8 mouse cellular contexts compared by ENCODE assay signal in genomic region chr4:74251348-74252244, GRCm38 (mm10). TPM values are rescaled to one million over a fixed set of nuclear protein-coding genes. Genes with fewer than 3 reads are reported as not detected.
DNase-seq lines count a peak whose midpoint lies in the region; ATAC-seq lines count a peak whose summit lies in the region.

No protein-coding gene starts in this region.

- ATAC-seq in megakaryocyte progenitor cell, adult 5-6 weeks (replicated peaks; ENCODE audit: poor library complexity) = peak; percentile 89

- peak; percentile 93 for DNase-seq in adipocyte (ENCODE audit: low spot score)
- peak; percentile 96 for DNase-seq in embryo, embryonic 10 days (ENCODE audit: low spot score)
- peak; percentile 97 for DNase-seq in gastrocnemius, postnatal 10 days
- peak; percentile 96 for DNase-seq in induced T-regulatory cell, adult 2 months (ENCODE audit: low read depth)
- DNase-seq in left cerebral cortex, adult 9 months (ENCODE audit: low spot score in 2 of 2) = peak; percentile 93 to 97
- peak; percentile 98 for DNase-seq in right cerebral cortex, postnatal 14 days
- DNase-seq in urinary bladder, postnatal 36 days (ENCODE audit: low spot score in 2 of 2) = peak; percentile 92 to 95

RNA-seq across cellular contexts. Expression of gene Kdm4c, which starts 9.3 kb away (rescaled TPM):
- 10 to 100 TPM; 12.9 to 16.1 TPM for total RNA-seq in gastrocnemius, postnatal 10 days (2021)
- total RNA-seq in megakaryocyte progenitor cell, adult 5-6 weeks (2015) = 16.1 and 19.6 TPM in 2 replicates
- total RNA-seq in megakaryocyte progenitor cell, adult 5-6 weeks (2017) = 21.9 and 22.1 TPM in 2 replicates

Comparison
In these comparisons a context has a peak if more than half of its experiments do, and no peak if none do; other contexts are left out.
1. Peak in every context shown above with its lines: DNase-seq and ATAC-seq.